Mouse (Mus musculus) E14TG2a.4 (cell line): Measurements from ENCODE around the gene Tll2.

Experiments used
- CTCF ChIP-seq: conservative IDR thresholded peaks from 2 replicates; pipeline ENCODE4 v1.5.1; 2014; ENCODE audit warnings: low read length
- POU5F1 ChIP-seq: IDR thresholded peaks from 2 replicates; pipeline ENCODE4 v1.6.1; 2014; ENCODE audit warnings: low read length, borderline replicate concordance

DNA sequence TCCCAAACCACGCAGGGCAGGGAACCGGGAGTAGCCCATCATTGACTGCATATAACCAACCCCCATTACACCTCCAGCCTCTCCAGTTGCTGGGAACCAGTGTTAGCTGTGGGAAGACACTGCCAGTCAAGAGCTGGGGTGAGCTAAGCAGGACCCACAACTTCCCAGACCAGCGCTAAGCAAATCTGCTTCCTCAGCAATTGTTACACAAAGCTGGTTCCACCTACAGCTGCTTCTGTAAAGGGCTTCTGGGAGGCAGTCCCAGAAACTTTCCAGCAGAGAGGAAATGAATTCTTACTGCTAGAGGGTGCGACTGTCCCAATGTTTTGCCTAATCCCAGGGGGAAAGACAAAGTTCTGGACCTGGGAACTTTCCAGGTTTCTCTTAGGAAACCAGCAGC is 151.9 kb downstream of the Tll2 start:
- TF ChIP-seq CTCF (no peak), POU5F1 (no peak)
